Mouse (Mus musculus): ENCODE measurements at regions not wholly inside any gene's neighbourhood (a gene's known extent, or its start where the extent isn't known, plus 50 kb on each side); places are given as distances from the start of the nearest gene placed in this dataset.

GRCm38 (mm10) chr16:86475145-86475544 is 573.5 kb upstream of the Adamts5 start:
- DNase-seq (ENCODE audit: extremely low spot score in 1 of 2, low spot score in 2 of 2) = no peak
- intact Hi-C loops (cut with DNase I) = no loop called here

GRCm38 (mm10) chr16:86473059-86473740 is 571.6 kb upstream of the Adamts5 start:
- DNase-seq (ENCODE audit: extremely low spot score in 1 of 2, low spot score in 2 of 2) = peak in 1 of 2 experiments; percentile 16
- intact Hi-C loops (cut with DNase I) = no loop called here

GRCm38 (mm10) chr16:86461073-86461472 is 559.4 kb upstream of the Adamts5 start:
- intact Hi-C loops (cut with DNase I) = no loop called here
- DNase-seq (ENCODE audit: extremely low spot score in 1 of 2, low spot score in 2 of 2) = no peak

- intact Hi-C loops (cut with DNase I) = no loop called here
Measured at GRCm38 (mm10) chr16:86456649-86457048, 555.0 kb upstream of the Adamts5 start.

GRCm38 (mm10) chr16:86454810-86455209 is 553.2 kb upstream of the Adamts5 start:
- intact Hi-C loops (cut with DNase I) = no loop called here
- no peak for DNase-seq (ENCODE audit: extremely low spot score in 1 of 2, low spot score in 2 of 2)

More at GRCm38 (mm10) chr16:86456649-86457048, 555.0 kb upstream of the Adamts5 start:
- DNase-seq (ENCODE audit: extremely low spot score in 1 of 2, low spot score in 2 of 2) = no peak

- intact Hi-C loops (cut with DNase I) = no loop called here
- DNase-seq (ENCODE audit: extremely low spot score in 1 of 2, low spot score in 2 of 2) = no peak
Measured at GRCm38 (mm10) chr16:86454031-86454430, 552.4 kb upstream of the Adamts5 start.

GRCm38 (mm10) chr16:86448478-86449160 is 547.0 kb upstream of the Adamts5 start:
- intact Hi-C loops (cut with DNase I) = no loop called here
- DNase-seq (ENCODE audit: extremely low spot score in 1 of 2, low spot score in 2 of 2) = no peak

- peak; percentile 50 to 67 for DNase-seq (ENCODE audit: extremely low spot score in 1 of 2, low spot score in 2 of 2)
- intact Hi-C loops (cut with DNase I) = loop anchor here (1.0 to 5.0 kb wide), 2 partner anchors 463 to 612 kb away; no protein-coding TSS in a partner anchor
Measured at GRCm38 (mm10) chr16:86419458-86419857, 517.8 kb upstream of the Adamts5 start.

- intact Hi-C loops (cut with DNase I) = no loop called here
Measured at GRCm38 (mm10) chr16:86404309-86404708, 502.7 kb upstream of the Adamts5 start.

GRCm38 (mm10) chr16:86401381-86401780 is 499.8 kb upstream of the Adamts5 start:
- no peak for DNase-seq (ENCODE audit: extremely low spot score in 1 of 2, low spot score in 2 of 2)
- intact Hi-C loops (cut with DNase I) = no loop called here

More at GRCm38 (mm10) chr16:86404309-86404708, 502.7 kb upstream of the Adamts5 start:
- DNase-seq (ENCODE audit: extremely low spot score in 1 of 2, low spot score in 2 of 2) = no peak

GRCm38 (mm10) chr16:86399288-86399687 is 497.7 kb upstream of the Adamts5 start:
- intact Hi-C loops (cut with DNase I) = no loop called here
- DNase-seq (ENCODE audit: extremely low spot score in 1 of 2, low spot score in 2 of 2) = no peak

GRCm38 (mm10) chr16:86397521-86397920 is 495.9 kb upstream of the Adamts5 start:
- DNase-seq (ENCODE audit: extremely low spot score in 1 of 2, low spot score in 2 of 2) = no peak
- intact Hi-C loops (cut with DNase I) = no loop called here

- intact Hi-C loops (cut with DNase I) = no loop called here
- DNase-seq (ENCODE audit: extremely low spot score in 1 of 2, low spot score in 2 of 2) = peak in 1 of 2 experiments; percentile 3
Measured at GRCm38 (mm10) chr16:86389063-86389723, 487.6 kb upstream of the Adamts5 start.

- intact Hi-C loops (cut with DNase I) = no loop called here
- DNase-seq (ENCODE audit: extremely low spot score in 1 of 2, low spot score in 2 of 2) = no peak
Measured at GRCm38 (mm10) chr16:86388128-86388527, 486.5 kb upstream of the Adamts5 start.

GRCm38 (mm10) chr16:86377991-86378390 is 476.4 kb upstream of the Adamts5 start:
- intact Hi-C loops (cut with DNase I) = no loop called here
- DNase-seq (ENCODE audit: extremely low spot score in 1 of 2, low spot score in 2 of 2) = no peak

- DNase-seq (ENCODE audit: extremely low spot score in 1 of 2, low spot score in 2 of 2) = no peak
- intact Hi-C loops (cut with DNase I) = no loop called here
Measured at GRCm38 (mm10) chr16:86371652-86372051, 470.0 kb upstream of the Adamts5 start.

GRCm38 (mm10) chr16:86368449-86368848 is 466.8 kb upstream of the Adamts5 start:
- DNase-seq (ENCODE audit: extremely low spot score in 1 of 2, low spot score in 2 of 2) = no peak
- intact Hi-C loops (cut with DNase I) = no loop called here

- intact Hi-C loops (cut with DNase I) = no loop called here
- DNase-seq (ENCODE audit: extremely low spot score in 1 of 2, low spot score in 2 of 2) = no peak
Measured at GRCm38 (mm10) chr16:86366197-86366596, 464.6 kb upstream of the Adamts5 start.

- no peak for DNase-seq (ENCODE audit: extremely low spot score in 1 of 2, low spot score in 2 of 2)
- intact Hi-C loops (cut with DNase I) = no loop called here
Measured at GRCm38 (mm10) chr16:86361099-86361498, 459.5 kb upstream of the Adamts5 start.

GRCm38 (mm10) chr16:86355036-86355435 is 453.4 kb upstream of the Adamts5 start:
- intact Hi-C loops (cut with DNase I) = no loop called here
- no peak for DNase-seq (ENCODE audit: extremely low spot score in 1 of 2, low spot score in 2 of 2)

All from left cerebral cortex, postnatal 10 days (tissue).